Mouse (Mus musculus) heart, postnatal 0 days (tissue): Measurements from ENCODE around the gene Upk2. TPM values are rescaled to one million over a fixed set of nuclear protein-coding genes. Genes with fewer than 3 reads are reported as not detected.

Experiments used
- ATAC-seq: fragments of 200-750 bp; cut with Nextera tagmentation; 2 replicates; pipeline ENCODE4 v1.8.0; 2017; ENCODE audit warnings: low read depth, moderate number of reproducible peaks, moderate library complexity; ENCODE audit not compliant: insufficient read depth
- DNase-seq: peaks from one replicate; pipeline ENCODE4 v3.0.0-alpha.2; 2016; ENCODE audit warnings: low spot score
- H3K27ac ChIP-seq: fragments of 300-500 bp; sonication (generic); 2 replicates; pipeline ENCODE4 v1.5.1; 2014; ENCODE audit warnings: low read depth, mild to moderate bottlenecking
- H3K27me3 ChIP-seq: fragments of 300-500 bp; sonication (generic); 2 replicates; pipeline ENCODE4 v1.6.1; 2014; ENCODE audit warnings: low read length, mixed read lengths; ENCODE audit not compliant: control insufficient read depth, insufficient read depth
- H3K36me3 ChIP-seq: fragments of 300-500 bp; sonication (generic); replicated peaks from 2 replicates; pipeline ENCODE4 v1.6.1; 2014; ENCODE audit warnings: low read length, mixed read lengths; ENCODE audit not compliant: control insufficient read depth, insufficient read depth
- H3K4me1 ChIP-seq: fragments of 300-500 bp; sonication (generic); 2 replicates; pipeline ENCODE4 v1.6.1; 2014; ENCODE audit warnings: antibody characterized with exemption; ENCODE audit not compliant: control insufficient read depth, insufficient read depth
- H3K4me2 ChIP-seq: fragments of 300-500 bp; sonication (generic); 2 replicates; pipeline ENCODE4 v1.6.1; 2014; ENCODE audit warnings: low read depth, mild to moderate bottlenecking, low read length, moderate library complexity
- H3K4me3 ChIP-seq: fragments of 300-500 bp; sonication (generic); 2 replicates; pipeline ENCODE4 v1.5.1; 2014; ENCODE audit warnings: low read depth, low read length
- H3K9ac ChIP-seq: fragments of 300-500 bp; sonication (generic); replicated peaks from 2 replicates; pipeline ENCODE4 v1.6.1; 2014; ENCODE audit warnings: low read depth, low read length, mixed read lengths
- H3K9me3 ChIP-seq: fragments of 300-500 bp; sonication (generic); replicated peaks from 2 replicates; pipeline ENCODE4 v1.6.1; 2016; ENCODE audit warnings: low read length; ENCODE audit not compliant: control insufficient read depth
- CTCF ChIP-seq: IDR thresholded peaks from 2 replicates; pipeline ENCODE4 v1.5.1; 2016; ENCODE audit warnings: antibody characterized with exemption, control low read depth, low read depth
- EP300 ChIP-seq: IDR thresholded peaks from 2 replicates; pipeline ENCODE4 v1.6.1; 2016; ENCODE audit warnings: antibody characterized with exemption, low read depth
- WGBS: fragments of 180-500 bp; shearing (Covaris S2); extraction: QIAGEN DNeasy Blood & Tissue Kit; methylation state at CpG from one replicate; pipeline ENCODE4 v1.1.7; 2014; 5-methylcytosine and 5-hydroxymethylcytosine counted together
- polyA plus RNA-seq: library from polyadenylated mRNA; unstranded; fragments of >200 nt; fragmentation: Nextera tagmentation; extraction: Ambion mirVana; gene quantifications from 2 replicates; pipeline ENCODE4 v1.2.1, GENCODE M21; 2015
- total RNA-seq: library from RNA; depleted of rRNA; stranded (reverse); fragments of >200 nt; gene quantifications from 2 replicates; pipeline ENCODE4 v1.2.3, GENCODE M21; 2014; ENCODE audit warnings: low replicate concordance

The Upk2 gene
- total and polyA plus RNA-seq, 2 experiments from 2014 or later = 18.0 TPM; not detected in 1

- Histone ChIP-seq H3K9me3 (no peaks in the 10 kb centered on the region), H3K36me3 (peaks cover 25% of the 10 kb centered on the region), H3K4me2 (peak overlapping the region; percentile 62), H3K4me3 (peak overlapping the region; percentile 47), H3K4me1 (peaks cover 56% of the 10 kb centered on the region), H3K9ac (peak overlapping the region; percentile 64), H3K27ac (peak overlapping the region; percentile 96), H3K27me3 (no peaks in the 10 kb centered on the region)
- 8% methylated on average over 20 of the region's 20 CpGs for WGBS
- ATAC-seq (peak; percentile 68), DNase-seq (peak; percentile 94)
- no peak for TF ChIP-seq CTCF
- peak; percentile 33; the same call in 1 of the 2 replicates for TF ChIP-seq EP300
Measured at GRCm38 (mm10) chr9:44499356-44500162, 44.8 kb upstream of the Upk2 start.

GRCm38 (mm10) chr9:44498421-44499355 is 43.9 kb upstream of the Upk2 start:
- H3K27me3 ChIP-seq = no peaks in the 10 kb centered on the region
- H3K27ac ChIP-seq = peak overlapping the region; percentile 96
- 1% methylated on average over 55 of the region's 59 CpGs for WGBS
- peak overlapping the region; percentile 47 for H3K4me3 ChIP-seq
- H3K9me3 ChIP-seq = no peaks in the 10 kb centered on the region
- DNase-seq (peak; percentile 89), ATAC-seq (peak; percentile 78)
- H3K4me1 ChIP-seq = peaks cover 65% of the 10 kb centered on the region
- peak overlapping the region; percentile 62 for H3K4me2 ChIP-seq
- peak overlapping the region; percentile 64 for H3K9ac ChIP-seq
- TF ChIP-seq EP300 (no peak), CTCF (peak; percentile 47)
- peaks cover 19% of the 10 kb centered on the region for H3K36me3 ChIP-seq

- H3K4me1 ChIP-seq = peaks cover 74% of the 10 kb centered on the region
- H3K4me2 ChIP-seq = peak overlapping the region; percentile 62
- peak overlapping the region; percentile 96 for H3K27ac ChIP-seq
- 5% methylated on average over 10 of the region's 11 CpGs for whole genome bisulfite sequencing
- ATAC-seq (peak; percentile 24; the same call in 1 of the 2 replicates), DNase-seq (peak; percentile 84)
- H3K9me3 ChIP-seq = no peaks in the 10 kb centered on the region
- H3K9ac ChIP-seq = peak overlapping the region; percentile 64
- H3K4me3 ChIP-seq = peak overlapping the region; percentile 47
- peaks cover 17% of the 10 kb centered on the region for H3K36me3 ChIP-seq
- H3K27me3 ChIP-seq = no peaks in the 10 kb centered on the region
- TF ChIP-seq CTCF (no peak), EP300 (no peak)
Measured at GRCm38 (mm10) chr9:44497624-44498377, 43.0 kb upstream of the Upk2 start.

- H3K4me1 ChIP-seq = peaks cover 82% of the 10 kb centered on the region
- WGBS = 58% methylated on average over 12 of the region's 12 CpGs
- no peaks in the 10 kb centered on the region for H3K9me3 ChIP-seq
- no peak overlapping the region; the same call in 1 of the 2 replicates for H3K4me2 ChIP-seq
- TF ChIP-seq EP300 (no peak), CTCF (no peak)
- H3K27ac ChIP-seq = peak overlapping the region; percentile 96
- H3K36me3 ChIP-seq = peaks cover 11% of the 10 kb centered on the region; the same call in 1 of the 2 replicates
- H3K9ac ChIP-seq = no peak overlapping the region
- no peak for ATAC-seq
- H3K27me3 ChIP-seq = no peaks in the 10 kb centered on the region
- H3K4me3 ChIP-seq = no peak overlapping the region
- no peak for DNase-seq
Measured at GRCm38 (mm10) chr9:44496803-44497461, 42.2 kb upstream of the Upk2 start.
